Mouse (Mus musculus) adrenal gland, adult (tissue): Measurements from ENCODE around the gene Psg27.
"Not testable (repeated sequence)": the region's sequence is repeated elsewhere in the genome, so short reads cannot be mapped to it uniquely, and the experiment has no call there.

ENCODE experiments used
- DNase-seq, 2 experiments: peaks; one replicate each; pipeline ENCODE4 v3.0.0; 2022 to 2023; ENCODE audit warnings: low spot score in 1 of 2; ENCODE audit not compliant: inconsistent age in 2 of 2

Psg27 gene

GRCm38 (mm10) chr7:18567205-18567604 lies at the start of gene Psg27:
Psg27 (minus strand) TSS chr7:18567305.
- DNase-seq, result no peak

GRCm38 (mm10) chr7:18616401-18616800 lies 49.3 kb upstream of the Psg27 start, which contains the start of gene Psg23:
Psg23 (minus strand) TSS chr7:18616501.
- DNase-seq, result not testable (repeated sequence)

GRCm38 (mm10) chr7:18559850-18560249 lies 7.3 kb downstream of the Psg27 start:
- DNase-seq, result no peak

GRCm38 (mm10) chr7:18555751-18556150 lies 11.4 kb downstream of the Psg27 start:
- not testable (repeated sequence) for DNase-seq

GRCm38 (mm10) chr7:18533420-18533819 lies 33.7 kb downstream of the Psg27 start:
- no peak for DNase-seq

- DNase-seq, result no peak
These were observed 34.9 kb downstream of the Psg27 start, which contains the start of gene Psg25 for GRCm38 (mm10) chr7:18532169-18532568. Psg25 (minus strand) TSS chr7:18532269.

GRCm38 (mm10) chr7:18524668-18525067 lies 42.4 kb downstream of the Psg27 start:
- DNase-seq, result no peak

- DNase-seq, result not testable (repeated sequence)
These were observed 54.3 kb downstream of the Psg27 start for GRCm38 (mm10) chr7:18512848-18513247.

- not testable (repeated sequence) for DNase-seq
These were observed 54.7 kb downstream of the Psg27 start for GRCm38 (mm10) chr7:18512417-18512816.

GRCm38 (mm10) chr7:18511479-18511878 lies 55.6 kb downstream of the Psg27 start:
- no peak for DNase-seq
